Mouse (Mus musculus) cerebellum, adult 9-10 months (tissue): ENCODE measurements around the gene Ftcd.

Source experiments
- DNase-seq: peaks from one replicate; pipeline ENCODE4 v3.0.0; 2022

Ftcd gene

GRCm38 (mm10) chr10:76622411-76622810 lies 47.0 kb downstream of the Ftcd start:
- DNase-seq = no peak

- peak; percentile 73 for DNase-seq
Measured at GRCm38 (mm10) chr10:76622928-76623680, 47.7 kb downstream of the Ftcd start, which contains the start of gene Col6a2. Col6a2 (minus strand) TSS chr10:76623630.

GRCm38 (mm10) chr10:76623734-76624133 lies 48.3 kb downstream of the Ftcd start:
- DNase-seq = no peak

DNA sequence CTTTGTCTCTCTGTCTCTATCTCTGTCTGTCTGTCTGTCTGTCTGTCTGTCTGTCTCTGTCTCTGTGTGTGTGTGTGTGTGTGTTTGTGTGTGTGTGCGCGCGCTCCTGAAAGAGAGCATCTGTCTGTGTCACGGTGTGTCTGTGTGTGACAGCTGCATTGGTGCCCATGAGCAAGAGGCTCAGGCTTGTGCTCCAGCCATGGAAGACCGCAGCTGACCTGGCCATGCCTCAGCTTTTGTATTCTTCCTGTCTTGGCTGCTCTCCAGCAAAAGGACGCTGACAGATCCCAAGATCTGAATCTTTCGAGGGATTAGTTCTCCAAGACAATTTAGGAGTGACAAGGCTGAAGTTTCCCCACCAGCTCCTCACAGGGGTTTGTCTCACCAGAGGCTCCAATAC lies 49.5 kb downstream of the Ftcd start:
- no peak for DNase-seq

- DNase-seq = no peak
Measured at GRCm38 (mm10) chr10:76627714-76628113, 52.3 kb downstream of the Ftcd start.

DNA sequence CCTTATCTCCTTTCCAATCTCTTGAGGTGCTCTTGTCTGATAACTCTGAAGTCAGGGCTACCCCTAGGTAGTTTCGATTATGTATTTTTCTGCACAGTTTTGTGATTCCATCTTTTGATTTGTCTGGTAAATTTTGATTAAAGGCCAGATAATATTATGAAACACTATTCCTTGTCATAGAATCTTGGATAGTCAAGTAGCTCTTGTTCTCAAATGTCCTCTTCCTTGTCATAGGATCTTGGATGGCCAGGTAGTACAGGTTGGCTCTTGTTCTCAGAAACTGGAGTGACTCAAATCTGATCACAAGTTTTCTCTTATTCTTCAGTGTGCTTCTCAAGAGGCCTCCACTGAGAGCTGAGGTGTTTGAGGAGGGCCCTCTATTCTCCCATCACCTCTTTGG lies 55.2 kb downstream of the Ftcd start:
- no peak for DNase-seq

- DNase-seq = no peak
Measured at GRCm38 (mm10) chr10:76632630-76633029, 57.2 kb downstream of the Ftcd start.

GRCm38 (mm10) chr10:76634094-76634571 lies 58.7 kb downstream of the Ftcd start:
- no peak for DNase-seq

DNA sequence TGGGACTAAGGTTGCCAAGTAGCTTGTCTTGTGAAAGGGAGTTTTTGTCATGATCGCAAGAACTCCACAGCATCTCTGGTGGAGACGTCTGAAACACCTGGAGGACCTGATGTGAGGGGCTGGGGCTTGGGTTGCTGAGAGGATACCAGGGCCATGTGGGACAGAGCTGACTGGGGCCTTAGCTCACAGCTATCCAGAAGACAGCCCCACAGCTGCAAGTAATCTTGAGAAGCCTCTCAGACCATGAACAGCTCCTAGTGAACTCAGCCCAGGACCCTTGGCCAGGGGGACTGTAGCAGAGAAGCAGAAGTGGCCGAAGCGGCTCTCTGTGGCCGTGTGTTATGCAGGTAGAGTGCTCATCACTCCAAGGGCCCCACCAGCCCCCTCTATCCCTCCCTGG lies 59.1 kb downstream of the Ftcd start:
- no peak for DNase-seq

DNA sequence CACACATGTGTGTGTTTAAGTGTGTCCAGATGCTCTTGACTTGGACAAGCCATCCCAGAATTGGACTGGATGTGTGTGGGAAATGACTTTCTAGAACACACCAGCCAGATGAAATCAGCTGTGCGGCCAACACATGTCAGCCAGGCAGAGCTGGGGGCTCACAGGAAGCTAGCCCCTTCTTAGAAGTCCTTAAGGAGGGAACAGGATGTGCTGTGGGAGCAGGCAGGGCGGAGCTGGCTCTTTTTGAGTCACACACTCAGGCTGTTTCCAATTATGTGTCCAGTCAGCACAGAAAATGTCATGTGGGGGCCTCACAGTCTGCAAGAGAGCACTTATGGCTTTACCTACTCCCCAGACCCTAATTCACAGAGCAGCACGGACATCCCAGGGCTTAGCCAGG lies 60.6 kb downstream of the Ftcd start:
- no peak for DNase-seq

DNA sequence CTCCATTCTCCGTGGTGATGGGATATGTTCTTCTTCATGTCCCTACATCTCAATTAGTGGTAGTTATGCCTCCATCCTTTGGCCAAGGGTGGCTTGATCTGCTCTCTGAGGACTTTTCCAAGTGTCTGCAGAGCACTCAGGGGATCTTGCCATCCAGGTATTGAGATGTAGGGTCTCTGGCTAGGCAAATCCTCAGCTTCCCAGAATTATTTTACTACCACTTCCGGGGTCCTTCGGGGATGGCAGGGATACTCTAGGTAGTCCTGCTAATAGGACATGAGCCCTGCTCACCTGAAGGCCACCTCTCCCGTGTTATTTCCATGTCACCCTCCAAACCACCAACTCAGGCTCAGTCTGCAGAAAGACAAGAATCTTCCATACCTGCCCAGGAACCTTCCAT lies 61.2 kb downstream of the Ftcd start:
- DNase-seq = no peak
